Mouse (Mus musculus) MEL (cell line): ENCODE data around the gene Rfx7. TPM values are rescaled to one million over a fixed set of nuclear protein-coding genes. Genes with fewer than 3 reads are reported as not detected.

ENCODE experiments used
- DNase-seq: peaks from one replicate; pipeline ENCODE4 v3.0.0; 2011; ENCODE audit warnings: low read depth, low spot score
- H3K27ac ChIP-seq: 2 replicates; pipeline ENCODE4 v1.5.1; 2012; ENCODE audit warnings: low read depth, mild to moderate bottlenecking, control low read depth, low read length, moderate library complexity; ENCODE audit not compliant: control insufficient read depth
- H3K27me3 ChIP-seq, 2 experiments: fragments of 150-350 bp in 1 of 2; sonication (generic) in 1 of 2; 2 replicates each; pipeline ENCODE4 v1.6.1; 2012; ENCODE audit warnings: low read length in 2 of 2, mild to moderate bottlenecking in 2 of 2, improper control_type of control experiment in 1 of 2, moderate library complexity in 1 of 2; ENCODE audit not compliant: insufficient read depth in 2 of 2, control insufficient read depth in 1 of 2
- H3K36me3 ChIP-seq, 2 experiments: 2 replicates each; pipeline ENCODE4 v1.6.1; 2012 to 2014; ENCODE audit warnings: low read length in 2 of 2, improper control_type of control experiment in 1 of 2, inconsistent platforms in 1 of 2, mild to moderate bottlenecking in 1 of 2; ENCODE audit not compliant: insufficient read depth in 2 of 2, control insufficient read depth in 1 of 2
- H3K4me1 ChIP-seq, 2 experiments: fragments of 150-350 bp in 1 of 2; sonication (generic) in 1 of 2; 2 replicates each; pipeline ENCODE4 v1.6.1; 2012; ENCODE audit warnings: low read length in 2 of 2, improper control_type of control experiment in 1 of 2, mild to moderate bottlenecking in 1 of 2; ENCODE audit not compliant: insufficient read depth in 2 of 2, control insufficient read depth in 1 of 2
- H3K4me3 ChIP-seq, 2 experiments: fragments of 150-350 bp in 1 of 2; sonication (generic) in 1 of 2; 2 replicates each; pipeline ENCODE4 v1.5.1; 2012; ENCODE audit warnings: low read depth in 2 of 2, low read length in 2 of 2, mild to moderate bottlenecking in 2 of 2, moderate library complexity in 2 of 2, control low read depth in 1 of 2, improper control_type of control experiment in 1 of 2; ENCODE audit not compliant: control insufficient read depth in 1 of 2, insufficient read depth in 1 of 2
- H3K79me2 ChIP-seq: 2 replicates; pipeline ENCODE4 v1.6.1; 2012; ENCODE audit warnings: mild to moderate bottlenecking, low read length, moderate library complexity; ENCODE audit not compliant: control insufficient read depth, poor library complexity, insufficient read depth
- H3K9ac ChIP-seq: 2 replicates; pipeline ENCODE4 v1.6.1; 2012; ENCODE audit warnings: low read depth, mild to moderate bottlenecking, control low read depth, low read length, moderate library complexity; ENCODE audit not compliant: control insufficient read depth, poor library complexity, severe bottlenecking
- H3K9me3 ChIP-seq: fragments of 150-350 bp; sonication (generic); replicated peaks from 2 replicates; pipeline ENCODE4 v1.6.1; 2012; ENCODE audit warnings: mild to moderate bottlenecking, low read length, improper control_type of control experiment, moderate library complexity; ENCODE audit not compliant: insufficient read depth
- BHLHE40 ChIP-seq: IDR thresholded peaks from 2 replicates; pipeline ENCODE4 v1.6.1; 2012; ENCODE audit warnings: low read depth, mild to moderate bottlenecking, inconsistent platforms, low read length, improper control_type of control experiment, borderline replicate concordance
- CHD2 ChIP-seq: IDR thresholded peaks from 2 replicates; pipeline ENCODE4 v1.6.1; 2011; ENCODE audit warnings: low read length, improper control_type of control experiment
- CTCF ChIP-seq, 3 experiments: IDR thresholded peaks in 2 of 3; conservative IDR thresholded peaks in 1 of 3; 2 replicates each; pipeline ENCODE4 v1.5.1; 2011 to 2012; ENCODE audit warnings: low read length in 3 of 3, low read depth in 2 of 3, mild to moderate bottlenecking in 2 of 3, improper control_type of control experiment in 1 of 3, inconsistent platforms in 1 of 3, mixed read lengths in 1 of 3, moderate library complexity in 1 of 3; ENCODE audit not compliant: control insufficient read depth in 1 of 3, insufficient read depth in 1 of 3, poor library complexity in 1 of 3, severe bottlenecking in 1 of 3
- E2F4 ChIP-seq: IDR thresholded peaks from 2 replicates; pipeline ENCODE4 v1.6.1; 2011; ENCODE audit warnings: low read depth, low read length, improper control_type of control experiment, borderline replicate concordance
- ELF1 ChIP-seq: IDR thresholded peaks from 2 replicates; pipeline ENCODE4 v1.6.1; 2014; ENCODE audit warnings: low read depth, mild to moderate bottlenecking, inconsistent platforms, low read length, improper control_type of control experiment, moderate library complexity
- EP300 ChIP-seq, 2 experiments: IDR thresholded peaks; 2 replicates each; pipeline ENCODE4 v1.6.1; 2011; ENCODE audit warnings: improper control_type of control experiment in 2 of 2, low read length in 2 of 2, low read depth in 1 of 2, mild to moderate bottlenecking in 1 of 2
- ETS1 ChIP-seq: IDR thresholded peaks from 2 replicates; pipeline ENCODE4 v1.6.1; 2012; ENCODE audit warnings: low read depth, mild to moderate bottlenecking, inconsistent platforms, low read length, improper control_type of control experiment, moderate library complexity
- GABPA ChIP-seq: IDR thresholded peaks from 2 replicates; pipeline ENCODE4 v1.6.1; 2012; ENCODE audit warnings: low read depth, mild to moderate bottlenecking, inconsistent platforms, low read length, improper control_type of control experiment, moderate library complexity
- GATA1 ChIP-seq: IDR thresholded peaks from 2 replicates; pipeline ENCODE4 v1.6.1; 2011; ENCODE audit warnings: low read depth, low read length, improper control_type of control experiment
- JUND ChIP-seq: IDR thresholded peaks from 2 replicates; pipeline ENCODE4 v1.6.1; 2011; ENCODE audit warnings: low read depth, mild to moderate bottlenecking, improper control_type of control experiment, low read length
- MAFK ChIP-seq: IDR thresholded peaks from 2 replicates; pipeline ENCODE4 v1.6.1; 2011; ENCODE audit warnings: low read depth, mild to moderate bottlenecking, low read length, improper control_type of control experiment, borderline replicate concordance
- MAZ ChIP-seq: IDR thresholded peaks from 2 replicates; pipeline ENCODE4 v1.6.1; 2012; ENCODE audit warnings: low read depth, mild to moderate bottlenecking, inconsistent platforms, low read length, improper control_type of control experiment
- MEF2A ChIP-seq: IDR thresholded peaks from 2 replicates; pipeline ENCODE4 v1.6.1; 2014; ENCODE audit warnings: low read depth, mild to moderate bottlenecking, inconsistent platforms, low read length, improper control_type of control experiment; ENCODE audit not compliant: poor library complexity, insufficient replicate concordance, severe bottlenecking; ENCODE audit errors: extremely low read depth
- MXI1 ChIP-seq: IDR thresholded peaks from 2 replicates; pipeline ENCODE4 v1.6.1; 2011; ENCODE audit warnings: mild to moderate bottlenecking, low read depth, low read length, improper control_type of control experiment
- MYB ChIP-seq: IDR thresholded peaks from 2 replicates; pipeline ENCODE4 v1.6.1; 2011; ENCODE audit warnings: mild to moderate bottlenecking, low read depth, low read length, improper control_type of control experiment
- MYC ChIP-seq: IDR thresholded peaks from 2 replicates; pipeline ENCODE4 v1.6.1; 2011; ENCODE audit warnings: low read depth, mild to moderate bottlenecking, low read length, improper control_type of control experiment, moderate library complexity
- POLR2A ChIP-seq, 2 experiments: IDR thresholded peaks; 2 replicates each; pipeline ENCODE4 v1.6.1; 2011 to 2012; ENCODE audit warnings: low read length in 2 of 2, mild to moderate bottlenecking in 2 of 2, control low read depth in 1 of 2, improper control_type of control experiment in 1 of 2, low read depth in 1 of 2, moderate library complexity in 1 of 2; ENCODE audit not compliant: control insufficient read depth in 1 of 2, insufficient read depth in 1 of 2, poor library complexity in 1 of 2
- POLR2AphosphoS2 ChIP-seq: IDR thresholded peaks from 2 replicates; pipeline ENCODE4 v1.6.1; 2011; ENCODE audit warnings: low read length, improper control_type of control experiment
- POLR2AphosphoS5 ChIP-seq: IDR thresholded peaks from 2 replicates; pipeline ENCODE4 v1.6.1; 2012; ENCODE audit warnings: low read depth, borderline replicate concordance, mild to moderate bottlenecking, inconsistent platforms, low read length, moderate library complexity, mixed read lengths
- RAD21 ChIP-seq: IDR thresholded peaks from 2 replicates; pipeline ENCODE4 v1.6.1; 2011; ENCODE audit warnings: mild to moderate bottlenecking, low read depth, low read length, improper control_type of control experiment
- RCOR1 ChIP-seq: IDR thresholded peaks from 2 replicates; pipeline ENCODE4 v1.6.1; 2012; ENCODE audit warnings: low read depth, mild to moderate bottlenecking, inconsistent platforms, low read length, improper control_type of control experiment
- SIN3A ChIP-seq: IDR thresholded peaks from 2 replicates; pipeline ENCODE4 v1.6.1; 2012; ENCODE audit warnings: low read length, improper control_type of control experiment, inconsistent platforms
- SMC3 ChIP-seq: IDR thresholded peaks from 2 replicates; pipeline ENCODE4 v1.6.1; 2011; ENCODE audit warnings: low read depth, low read length, improper control_type of control experiment
- TAL1 ChIP-seq: IDR thresholded peaks from 2 replicates; pipeline ENCODE4 v1.6.1; 2012; ENCODE audit warnings: mild to moderate bottlenecking, inconsistent platforms, low read length, moderate library complexity, mixed read lengths
- TBP ChIP-seq: IDR thresholded peaks from 2 replicates; pipeline ENCODE4 v1.8.0; 2011; ENCODE audit warnings: low read depth, low read length, improper control_type of control experiment
- UBTF ChIP-seq: IDR thresholded peaks from 2 replicates; pipeline ENCODE4 v1.6.1; 2012; ENCODE audit warnings: low read depth, mild to moderate bottlenecking, inconsistent platforms, low read length, improper control_type of control experiment, moderate library complexity, borderline replicate concordance; ENCODE audit not compliant: insufficient read depth
- USF2 ChIP-seq, 2 experiments: IDR thresholded peaks; 2 replicates each; pipeline ENCODE4 v1.6.1; 2011 to 2012; ENCODE audit warnings: improper control_type of control experiment in 2 of 2, low read length in 2 of 2, borderline replicate concordance in 1 of 2, inconsistent platforms in 1 of 2, low read depth in 1 of 2, mild to moderate bottlenecking in 1 of 2; ENCODE audit not compliant: insufficient read depth in 1 of 2
- ZC3H11A ChIP-seq: IDR thresholded peaks from 2 replicates; pipeline ENCODE4 v1.6.1; 2012; ENCODE audit warnings: low read depth, mild to moderate bottlenecking, inconsistent platforms, low read length, improper control_type of control experiment
- ZKSCAN1 ChIP-seq: IDR thresholded peaks from 2 replicates; pipeline ENCODE4 v1.6.1; 2012; ENCODE audit warnings: low read depth, mild to moderate bottlenecking, inconsistent platforms, low read length, improper control_type of control experiment, moderate library complexity
- ZMIZ1 ChIP-seq: IDR thresholded peaks from 2 replicates; pipeline ENCODE4 v1.6.1; 2012; ENCODE audit warnings: low read depth, mild to moderate bottlenecking, inconsistent platforms, low read length, improper control_type of control experiment, moderate library complexity
- polyA plus RNA-seq, 2 experiments: library from polyadenylated mRNA; stranded (reverse) in 1 of 2; unstranded in 1 of 2; fragments of >175 nt in 1 of 2; fragments of >200 nt in 1 of 2; gene quantifications; 2 replicates each; pipeline versions ENCODE4 v1.2.1 to v1.2.4; 2012; ENCODE audit warnings: low replicate concordance in 2 of 2, low read depth in 1 of 2; ENCODE audit not compliant: insufficient read length in 2 of 2, insufficient read depth in 1 of 2, missing spikeins in 1 of 2
- total RNA-seq: library from RNA; depleted of rRNA; stranded (reverse); fragments of 300-350 nt; gene quantifications from 2 replicates; pipeline ENCODE4 v1.2.3, GENCODE M21; 2012

The Rfx7 gene
- total and polyA plus RNA-seq, 3 experiments, result 6.2 to 30.5 (median 19.9) TPM

DNA sequence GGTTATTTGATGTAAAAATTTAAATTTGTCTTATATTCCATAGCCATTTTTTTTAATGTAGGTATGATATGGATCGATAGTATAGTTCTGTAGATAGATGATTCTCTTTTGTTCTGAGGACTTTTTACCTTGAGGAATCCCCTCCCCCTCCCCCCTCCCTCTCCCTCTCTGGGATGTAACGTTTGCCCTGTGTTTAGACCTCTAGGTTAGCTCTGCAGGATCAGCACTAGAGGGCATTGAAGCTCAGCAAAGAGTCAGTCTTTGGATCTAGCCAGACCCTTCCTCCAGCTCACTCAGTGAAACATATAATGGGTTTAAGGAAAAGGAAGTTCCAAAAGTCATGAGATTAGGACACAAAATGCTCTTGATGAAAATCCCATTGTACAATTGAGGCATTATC is 35.1 kb downstream of the Rfx7 start:
- Histone ChIP-seq H3K79me2 (peaks cover 5% of the 10 kb centered on the region; the same call in 1 of the 2 replicates), H3K36me3 (peaks cover 2 to 6% of the 10 kb centered on the region in 2 experiments; a peak in 3 of 4 replicates), H3K27me3 (no peaks in the 10 kb centered on the region), H3K9me3 (no peaks in the 10 kb centered on the region), H3K9ac (no peak overlapping the region), H3K27ac (no peak overlapping the region), H3K4me1 (peaks cover 3 to 4% of the 10 kb centered on the region in 2 experiments; a peak in 2 of 4 replicates), H3K4me3 (no peak overlapping the region)
- no peak for TF ChIP-seq MEF2A
- DNase-seq, result no peak

DNA sequence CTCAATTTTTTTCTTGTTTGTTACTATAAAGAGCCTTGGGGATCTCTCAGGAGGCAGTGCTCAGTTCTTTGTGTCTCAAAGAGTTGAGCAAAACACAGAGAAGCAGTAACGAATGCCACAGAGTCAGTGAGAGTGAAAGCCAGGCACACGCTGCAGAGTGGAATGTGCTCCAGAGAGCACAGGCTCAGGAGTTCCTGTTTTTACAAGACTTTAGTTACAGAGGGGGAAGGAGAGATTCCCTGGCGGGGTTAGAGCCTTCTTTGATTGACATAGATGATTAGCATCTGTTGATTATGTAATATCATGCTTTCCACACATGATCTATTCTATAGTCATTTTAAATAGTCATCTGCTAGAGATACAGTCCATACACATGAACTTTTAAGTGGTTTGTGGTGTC is 48.2 kb downstream of the Rfx7 start:
- peaks cover 0 to 13% of the 10 kb centered on the region in 2 experiments; a peak in 2 of 4 replicates for H3K4me1 ChIP-seq
- DNase-seq, result peak; percentile 75
- TF ChIP-seq MAZ (no peak), EP300 (IDR thresholded peaks at IDR 0.05; ENCODE audit: low read depth in 1 of 2, low read length in 2 of 2) (peak in 1 of 2 experiments; percentile 43; a peak in 1 of 4 replicates), USF2 (IDR thresholded peaks at IDR 0.05; ENCODE audit: borderline replicate concordance in 1 of 2, insufficient read depth in 1 of 2, low read depth in 1 of 2, low read length in 2 of 2) (no peak), ZKSCAN1 (no peak), ETS1 (peak; percentile 63; the same call in 1 of the 2 replicates), RCOR1 (peak; percentile 14; the same call in 1 of the 2 replicates), POLR2AphosphoS5 (no peak), UBTF (no peak), SIN3A (no peak), POLR2AphosphoS2 (no peak), GATA1 (peak; percentile 64), POLR2A (IDR thresholded peaks at IDR 0.05; ENCODE audit: control insufficient read depth in 1 of 2, insufficient read depth in 1 of 2, low read depth in 1 of 2, low read length in 2 of 2, poor library complexity in 1 of 2) (no peak), MYB (no peak), E2F4 (no peak), BHLHE40 (no peak), MAFK (no peak), MYC (0 out of 2 replicates have a peak, but pooled peaks have one; percentile 25), TBP (no peak), ZC3H11A (no peak), CTCF (IDR thresholded peaks at IDR 0.05 in 2 of 3, conservative IDR thresholded peaks at IDR 0.05 in 1 of 3; ENCODE audit: control insufficient read depth in 1 of 3, insufficient read depth in 1 of 3, low read depth in 2 of 3, low read length in 3 of 3, poor library complexity in 1 of 3, severe bottlenecking in 1 of 3) (no peak), SMC3 (no peak), MXI1 (0 out of 2 replicates have a peak, but pooled peaks have one; percentile 18), MEF2A (no peak), JUND (no peak), ZMIZ1 (no peak), TAL1 (no peak), RAD21 (no peak), CHD2 (no peak), ELF1 (no peak), GABPA (no peak)
- H3K9ac ChIP-seq, result peak overlapping the region; percentile 11; the same call in 1 of the 2 replicates
- H3K27ac ChIP-seq, result peak overlapping the region; percentile 18; the same call in 1 of the 2 replicates
- peak overlapping the region in 1 of 2 experiments; percentile 19; a peak in 2 of 4 replicates for H3K4me3 ChIP-seq
- H3K79me2 ChIP-seq, result peaks cover 2% of the 10 kb centered on the region; the same call in 1 of the 2 replicates
- H3K36me3 ChIP-seq, result peaks cover 1 to 16% of the 10 kb centered on the region in 2 experiments
- H3K27me3 ChIP-seq, result no peaks in the 10 kb centered on the region
- no peaks in the 10 kb centered on the region for H3K9me3 ChIP-seq
